Mouse (Mus musculus) liver, embryonic 12.5 days (tissue): Measurements from ENCODE around the gene Vps26a. TPM values are rescaled to one million over a fixed set of nuclear protein-coding genes. Genes with fewer than 3 reads are reported as not detected.

Source experiments
- ATAC-seq: fragments of 200-750 bp; cut with Nextera tagmentation; 2 replicates; pipeline ENCODE4 v1.8.0; 2017; ENCODE audit warnings: moderate number of reproducible peaks, mild to moderate bottlenecking, moderate library complexity
- H3K27ac ChIP-seq: fragments of 300-500 bp; sonication (generic); 2 replicates; pipeline ENCODE4 v1.5.1; 2016; ENCODE audit warnings: mild to moderate bottlenecking
- H3K27me3 ChIP-seq: fragments of 300-500 bp; sonication (generic); replicated peaks from 2 replicates; pipeline ENCODE4 v1.6.1; 2016; ENCODE audit warnings: mild to moderate bottlenecking, moderate library complexity
- H3K36me3 ChIP-seq: fragments of 300-500 bp; sonication (generic); 2 replicates; pipeline ENCODE4 v1.6.1; 2016; ENCODE audit warnings: mild to moderate bottlenecking, moderate library complexity
- H3K4me1 ChIP-seq: fragments of 300-500 bp; sonication (generic); 2 replicates; pipeline ENCODE4 v1.6.1; 2016
- H3K4me2 ChIP-seq: fragments of 300-500 bp; sonication (generic); 2 replicates; pipeline ENCODE4 v1.6.1; 2016; ENCODE audit warnings: mild to moderate bottlenecking, moderate library complexity
- H3K4me3 ChIP-seq: fragments of 300-500 bp; sonication (generic); 2 replicates; pipeline ENCODE4 v1.5.1; 2016; ENCODE audit warnings: mild to moderate bottlenecking, moderate library complexity
- H3K9ac ChIP-seq: fragments of 300-500 bp; sonication (generic); 2 replicates; pipeline ENCODE4 v1.6.1; 2016; ENCODE audit warnings: mild to moderate bottlenecking, moderate library complexity
- H3K9me3 ChIP-seq: fragments of 300-500 bp; sonication (generic); replicated peaks from 2 replicates; pipeline ENCODE4 v1.6.1; 2016; ENCODE audit warnings: mild to moderate bottlenecking, moderate library complexity
- WGBS: fragments of 180-500 bp; shearing (Covaris S2); methylation state at CpG from one replicate; pipeline ENCODE4 v1.1.7; 2016; ENCODE audit not compliant: insufficient replicate concordance; 5-methylcytosine and 5-hydroxymethylcytosine counted together
- polyA plus RNA-seq: library from polyadenylated mRNA; unstranded; fragments of >200 nt; fragmentation: Nextera tagmentation; extraction: Ambion mirVana; gene quantifications from 2 replicates; pipeline ENCODE4 v1.2.1, GENCODE M21; 2016

Vps26a gene
- polyA plus RNA-seq, 1 experiment from 2014 or later, result 59.8 TPM

GRCm38 (mm10) chr10:62411431-62412410 lies 74.9 kb downstream of the Vps26a start:
- H3K9me3 ChIP-seq, result no peaks in the 10 kb centered on the region
- H3K27ac ChIP-seq, result no peak overlapping the region
- 52% methylated on average over 19 of the region's 19 CpGs for WGBS
- H3K27me3 ChIP-seq, result peaks cover 24% of the 10 kb centered on the region
- no peak overlapping the region for H3K9ac ChIP-seq
- H3K4me1 ChIP-seq, result peaks cover 22% of the 10 kb centered on the region
- H3K4me2 ChIP-seq, result no peak overlapping the region
- ATAC-seq, result no peak
- no peak overlapping the region for H3K4me3 ChIP-seq
- 0 out of 2 replicates have a peak, but pooled peaks cover 3% of the 10 kb centered on the region for H3K36me3 ChIP-seq

GRCm38 (mm10) chr10:62410943-62411342 lies 75.7 kb downstream of the Vps26a start:
- 11% methylated on average over 5 of the region's 5 CpGs for WGBS
- Histone ChIP-seq H3K4me3 (no peak overlapping the region), H3K27ac (no peak overlapping the region), H3K27me3 (peaks cover 30% of the 10 kb centered on the region), H3K4me1 (peaks cover 21% of the 10 kb centered on the region), H3K9me3 (no peaks in the 10 kb centered on the region), H3K4me2 (no peak overlapping the region), H3K9ac (no peak overlapping the region), H3K36me3 (0 out of 2 replicates have a peak, but pooled peaks cover 3% of the 10 kb centered on the region)
- ATAC-seq, result no peak

Other genes starting within 250 kb of the Vps26a start
- gene Tacr2, start 234.4 kb downstream of the Vps26a start, polyA plus RNA-seq, result not detected in 2 replicates
- gene Hk1, start 106.9 kb downstream of the Vps26a start, polyA plus RNA-seq, result 130 and 131 TPM in 2 replicates
- 6.9 and 7.8 TPM in 2 replicates for gene Hkdc1, start 64.3 kb downstream of the Vps26a start, polyA plus RNA-seq
- 0.14 and 0.51 TPM in 2 replicates for gene 4930507D05Rik, start 37.3 kb downstream of the Vps26a start, polyA plus RNA-seq
- 25.4 and 30.7 TPM in 2 replicates for gene Supv3l1, start 37.1 kb downstream of the Vps26a start, polyA plus RNA-seq
- gene Srgn, start 40.6 kb upstream of the Vps26a start, polyA plus RNA-seq, result 54.4 and 57.7 TPM in 2 replicates
- gene Kif1bp, start 91.7 kb upstream of the Vps26a start, polyA plus RNA-seq, result 20.0 and 21.1 TPM in 2 replicates
- gene Ddx21, start 115.5 kb upstream of the Vps26a start, polyA plus RNA-seq, result 38.3 and 40.6 TPM in 2 replicates
- gene Ddx50, start 164.4 kb upstream of the Vps26a start, polyA plus RNA-seq, result 59.0 and 59.4 TPM in 2 replicates
- gene Stox1, start 239.3 kb upstream of the Vps26a start, polyA plus RNA-seq, result 0.30 and 0.57 TPM in 2 replicates